Mouse (Mus musculus) liver, postnatal 0 days (tissue): ENCODE measurements around the gene Ugt1a7c. TPM values are rescaled to one million over a fixed set of nuclear protein-coding genes. Genes with fewer than 3 reads are reported as not detected.
"Not testable (repeated sequence)": the region's sequence is repeated elsewhere in the genome, so short reads cannot be mapped to it uniquely, and the experiment has no call there.

Experiments
- ATAC-seq: fragments of 200-750 bp; cut with Nextera tagmentation; 2 replicates; pipeline ENCODE4 v1.8.0; 2017; ENCODE audit warnings: mild to moderate bottlenecking, moderate library complexity
- DNase-seq: peaks from one replicate; pipeline ENCODE4 v3.0.0-alpha.2; 2016
- H3K27ac ChIP-seq: fragments of 300-500 bp; sonication (generic); 2 replicates; pipeline ENCODE4 v1.5.1; 2014; ENCODE audit warnings: antibody characterized with exemption, moderate library complexity, mild to moderate bottlenecking, low read depth
- H3K27me3 ChIP-seq: fragments of 300-500 bp; sonication (generic); 2 replicates; pipeline ENCODE4 v1.6.1; 2014; ENCODE audit warnings: low read length, control low read depth, mixed read lengths; ENCODE audit not compliant: insufficient read depth
- H3K36me3 ChIP-seq: fragments of 300-500 bp; sonication (generic); replicated peaks from 2 replicates; pipeline ENCODE4 v1.6.1; 2014; ENCODE audit warnings: mild to moderate bottlenecking, control low read depth, low read length, moderate library complexity, mixed read lengths; ENCODE audit not compliant: insufficient read depth
- H3K4me1 ChIP-seq: fragments of 300-500 bp; sonication (generic); 2 replicates; pipeline ENCODE4 v1.6.1; 2014; ENCODE audit warnings: antibody characterized with exemption, mild to moderate bottlenecking, control low read depth; ENCODE audit not compliant: insufficient read depth
- H3K4me2 ChIP-seq: fragments of 300-500 bp; sonication (generic); 2 replicates; pipeline ENCODE4 v1.6.1; 2014; ENCODE audit warnings: low read depth, mild to moderate bottlenecking, low read length, moderate library complexity, mixed read lengths
- H3K4me3 ChIP-seq: fragments of 300-500 bp; sonication (generic); 2 replicates; pipeline ENCODE4 v1.5.1; 2014; ENCODE audit warnings: low read depth, low read length
- H3K9ac ChIP-seq: fragments of 300-500 bp; sonication (generic); replicated peaks from 2 replicates; pipeline ENCODE4 v1.6.1; 2014; ENCODE audit warnings: mild to moderate bottlenecking, moderate library complexity
- H3K9me3 ChIP-seq: fragments of 300-500 bp; sonication (generic); 2 replicates; pipeline ENCODE4 v1.6.1; 2016; ENCODE audit warnings: mild to moderate bottlenecking, control low read depth, low read length, mixed read lengths
- CTCF ChIP-seq: sonication (generic); IDR thresholded peaks from 2 replicates; pipeline ENCODE4 v1.5.1; 2016; ENCODE audit warnings: antibody characterized with exemption, low read depth
- EP300 ChIP-seq: IDR thresholded peaks from 2 replicates; pipeline ENCODE4 v1.6.1; 2016; ENCODE audit warnings: antibody characterized with exemption, low read depth, mild to moderate bottlenecking
- WGBS: fragments of 180-500 bp; shearing (Covaris S2); extraction: QIAGEN DNeasy Blood & Tissue Kit; methylation state at CpG from one replicate; pipeline ENCODE4 v1.1.7; 2014; ENCODE audit not compliant: insufficient replicate concordance; 5-methylcytosine and 5-hydroxymethylcytosine counted together
- polyA plus RNA-seq: library from polyadenylated mRNA; unstranded; fragments of >200 nt; fragmentation: Nextera tagmentation; extraction: Ambion mirVana; gene quantifications from 2 replicates; pipeline ENCODE4 v1.2.1, GENCODE M21; 2015

Gene Ugt1a7c
- polyA plus RNA-seq, 1 experiment from 2014 or later: 2.3 TPM

- H3K27ac ChIP-seq: no peak overlapping the region
- no peaks in the 10 kb centered on the region for H3K9me3 ChIP-seq
- no peak overlapping the region for H3K4me3 ChIP-seq
- no peak overlapping the region for H3K9ac ChIP-seq
- H3K27me3 ChIP-seq: no peaks in the 10 kb centered on the region
- no peak overlapping the region for H3K4me2 ChIP-seq
- H3K4me1 ChIP-seq: no peaks in the 10 kb centered on the region
- no peak for TF ChIP-seq CTCF
- no peak for TF ChIP-seq EP300
- WGBS: 40% methylated on average over 2 of the region's 2 CpGs
- H3K36me3 ChIP-seq: no peaks in the 10 kb centered on the region
- ATAC-seq: no peak
- no peak for DNase-seq
Observed at GRCm38 (mm10) chr1:88158430-88158829, 63.6 kb downstream of the Ugt1a7c start.

- ATAC-seq (no peak), DNase-seq (no peak)
- no peak within 1 kb of the TSS; the same call in 1 of the 2 replicates for H3K27ac ChIP-seq
- H3K36me3 ChIP-seq: no peaks in the 10 kb centered on the region
- H3K9me3 ChIP-seq: no peaks in the 10 kb centered on the region
- no peak for TF ChIP-seq CTCF
- TF ChIP-seq EP300: no peak
- no peak within 1 kb of the TSS for H3K9ac ChIP-seq
- WGBS: 81% methylated on average over 5 of the region's 5 CpGs
- no peak within 1 kb of the TSS for H3K4me2 ChIP-seq
- H3K4me3 ChIP-seq: no peak within 1 kb of the TSS
- no peaks in the 10 kb centered on the region for H3K27me3 ChIP-seq
- H3K4me1 ChIP-seq: no peaks in the 10 kb centered on the region
Observed at GRCm38 (mm10) chr1:88165711-88166110, 70.8 kb downstream of the Ugt1a7c start, which contains the start of gene Ugt1a5. Gene Ugt1a5 (plus strand): TSS chr1:88166012.

GRCm38 (mm10) chr1:88172190-88172589, 77.3 kb downstream of the Ugt1a7c start:
- not testable (repeated sequence) for H3K36me3 ChIP-seq, H3K4me1 ChIP-seq, H3K4me3 ChIP-seq, H3K4me2 ChIP-seq, DNase-seq, H3K27me3 ChIP-seq, ATAC-seq, H3K9ac ChIP-seq, H3K27ac ChIP-seq, H3K9me3 ChIP-seq
- 77% methylated on average over 5 of the region's 7 CpGs for WGBS

- Histone ChIP-seq H3K4me2 (no peak overlapping the region), H3K4me1 (no peaks in the 10 kb centered on the region), H3K9ac (no peak overlapping the region), H3K4me3 (no peak overlapping the region), H3K36me3 (no peaks in the 10 kb centered on the region), H3K9me3 (peaks cover 11% of the 10 kb centered on the region), H3K27ac (peak overlapping the region; percentile 41; the same call in 1 of the 2 replicates), H3K27me3 (no peaks in the 10 kb centered on the region)
- ATAC-seq: peak; percentile 75
- 50% methylated on average over 1 of the region's 1 CpGs for WGBS
- no peak for DNase-seq
- TF ChIP-seq EP300: no peak
- TF ChIP-seq CTCF: no peak
Observed at GRCm38 (mm10) chr1:88179657-88180056, 84.8 kb downstream of the Ugt1a7c start.

GRCm38 (mm10) chr1:88186325-88186935, 91.6 kb downstream of the Ugt1a7c start:
- DNase-seq (no peak), ATAC-seq (no peak)
- Histone ChIP-seq H3K27ac (no peak overlapping the region), H3K9me3 (no peaks in the 10 kb centered on the region), H3K4me2 (no peak overlapping the region), H3K36me3 (no peaks in the 10 kb centered on the region), H3K4me3 (no peak overlapping the region), H3K9ac (no peak overlapping the region), H3K27me3 (no peaks in the 10 kb centered on the region), H3K4me1 (no peaks in the 10 kb centered on the region)
- no peak for TF ChIP-seq CTCF
- no peak for TF ChIP-seq EP300
- WGBS: 73% methylated on average over 5 of the region's 5 CpGs

GRCm38 (mm10) chr1:88192136-88192535, 97.3 kb downstream of the Ugt1a7c start:
- Histone ChIP-seq H3K4me2 (no peak overlapping the region), H3K9ac (no peak overlapping the region), H3K4me1 (no peaks in the 10 kb centered on the region), H3K27me3 (no peaks in the 10 kb centered on the region), H3K36me3 (no peaks in the 10 kb centered on the region), H3K4me3 (no peak overlapping the region), H3K9me3 (no peaks in the 10 kb centered on the region), H3K27ac (no peak overlapping the region)
- TF ChIP-seq EP300 (no peak), CTCF (no peak)
- ATAC-seq (no peak), DNase-seq (no peak)
- WGBS: 68% methylated on average over 3 of the region's 3 CpGs
